Comparison of ENCODE assay signal across 15 mouse cellular contexts in genomic region chr9:79301580-79301979, GRCm38 (mm10).
DNase-seq lines count a peak whose midpoint lies in the region; ATAC-seq lines count a peak whose summit lies in the region.
"Had no signal": no experiment of that assay in that cellular context is flagged by ENCODE, and none has a peak within 500 bp of the region (broad histone marks: within the 10 kb centered on the region; RNA-seq: fewer than 3 reads in every experiment).

No protein-coding gene starts in this region.

- no peak overlapping the region for H3K9ac ChIP-seq in forebrain, embryonic 15.5 days (replicated peaks)
- H3K9ac ChIP-seq: liver, embryonic 15.5 days had no signal

- H3K4me1 ChIP-seq in forebrain, embryonic 15.5 days, result no peaks in the 10 kb centered on the region
- no peaks in the 10 kb centered on the region for H3K4me1 ChIP-seq in forebrain, embryonic 10.5 days
- H3K4me1 ChIP-seq: liver, embryonic 15.5 days had no signal

- no peaks in the 10 kb centered on the region for H3K36me3 ChIP-seq in forebrain, embryonic 15.5 days
- no peaks in the 10 kb centered on the region for H3K36me3 ChIP-seq in forebrain, embryonic 10.5 days (replicated peaks)
- H3K36me3 ChIP-seq: liver, embryonic 15.5 days had no signal

- DNase-seq in forebrain, embryonic 10.5 days (ENCODE audit: extremely low spot score, low spot score), result no peak
- peak; percentile 86 to 88 for DNase-seq in cerebellum, postnatal 25 days
- peak; percentile 38 to 53 for DNase-seq in layer of hippocampus, postnatal 10 days (ENCODE audit: low spot score in 2 of 2)
- DNase-seq in thymus, postnatal 10 days (ENCODE audit: low spot score in 2 of 2), result no peak
- DNase-seq in urinary bladder, adult 2 months (ENCODE audit: low spot score), result no peak
- DNase-seq in thymus, postnatal 14 days, result no peak
- DNase-seq: adrenal gland, postnatal 14 days; kidney, adult 18-20 months; right cerebral cortex, postnatal 14 days; thymus, adult 18-20 months had no signal

- no peaks in the 10 kb centered on the region for H3K9me3 ChIP-seq in forebrain, embryonic 15.5 days
- H3K9me3 ChIP-seq in forebrain, embryonic 10.5 days, result no peaks in the 10 kb centered on the region
- H3K9me3 ChIP-seq: liver, embryonic 15.5 days had no signal

- no peak overlapping the region for H3K27ac ChIP-seq in forebrain, embryonic 15.5 days (replicated peaks)
- no peak overlapping the region for H3K27ac ChIP-seq in forebrain, embryonic 10.5 days
- H3K27ac ChIP-seq: liver, embryonic 15.5 days had no signal

- no peak overlapping the region for H3K4me3 ChIP-seq in forebrain, embryonic 15.5 days
- no peak overlapping the region for H3K4me3 ChIP-seq in forebrain, embryonic 10.5 days
- H3K4me3 ChIP-seq: liver, embryonic 15.5 days had no signal

- 51% methylated on average over 3 of the region's 3 CpGs for WGBS in forebrain, embryonic 15.5 days
- WGBS in forebrain, embryonic 10.5 days, result 85% methylated on average over 3 of the region's 3 CpGs

- no peaks in the 10 kb centered on the region for H3K27me3 ChIP-seq in forebrain, embryonic 15.5 days
- H3K27me3 ChIP-seq in forebrain, embryonic 10.5 days (ENCODE audit: poor library complexity, severe bottlenecking), result no peaks in the 10 kb centered on the region
- H3K27me3 ChIP-seq: liver, embryonic 15.5 days had no signal

- peak; percentile 68; the same call in 1 of the 2 replicates for ATAC-seq in forebrain, embryonic 15.5 days (replicated peaks)
- ATAC-seq in cerebellum, adult (ENCODE audit: insufficient number of reproducible peaks, low FRiP score, low TSS enrichment), result peak; percentile 99

- H3K4me2 ChIP-seq in forebrain, embryonic 15.5 days (replicated peaks), result no peak overlapping the region
- H3K4me2 ChIP-seq: heart, embryonic 11.5 days; liver, embryonic 15.5 days; midbrain, embryonic 11.5 days had no signal

Comparison
In these comparisons a context has a peak if more than half of its experiments do, and no peak if none do; other contexts are left out.
1. DNase-seq: peak in cerebellum, postnatal 25 days (2 of 2) and layer of hippocampus, postnatal 10 days (2 of 2); none in forebrain, embryonic 10.5 days (single experiment), thymus, postnatal 10 days (0 of 2), urinary bladder, adult 2 months (single experiment) and thymus, postnatal 14 days (single experiment).